Mouse (Mus musculus) liver, postnatal 0 days (tissue): ENCODE data around the gene Mkrn2os.

ENCODE experiments used
- CTCF ChIP-seq: sonication (generic); IDR thresholded peaks from 2 replicates; pipeline ENCODE4 v1.5.1; 2016; ENCODE audit warnings: antibody characterized with exemption, low read depth
- EP300 ChIP-seq: IDR thresholded peaks from 2 replicates; pipeline ENCODE4 v1.6.1; 2016; ENCODE audit warnings: antibody characterized with exemption, low read depth, mild to moderate bottlenecking

DNA sequence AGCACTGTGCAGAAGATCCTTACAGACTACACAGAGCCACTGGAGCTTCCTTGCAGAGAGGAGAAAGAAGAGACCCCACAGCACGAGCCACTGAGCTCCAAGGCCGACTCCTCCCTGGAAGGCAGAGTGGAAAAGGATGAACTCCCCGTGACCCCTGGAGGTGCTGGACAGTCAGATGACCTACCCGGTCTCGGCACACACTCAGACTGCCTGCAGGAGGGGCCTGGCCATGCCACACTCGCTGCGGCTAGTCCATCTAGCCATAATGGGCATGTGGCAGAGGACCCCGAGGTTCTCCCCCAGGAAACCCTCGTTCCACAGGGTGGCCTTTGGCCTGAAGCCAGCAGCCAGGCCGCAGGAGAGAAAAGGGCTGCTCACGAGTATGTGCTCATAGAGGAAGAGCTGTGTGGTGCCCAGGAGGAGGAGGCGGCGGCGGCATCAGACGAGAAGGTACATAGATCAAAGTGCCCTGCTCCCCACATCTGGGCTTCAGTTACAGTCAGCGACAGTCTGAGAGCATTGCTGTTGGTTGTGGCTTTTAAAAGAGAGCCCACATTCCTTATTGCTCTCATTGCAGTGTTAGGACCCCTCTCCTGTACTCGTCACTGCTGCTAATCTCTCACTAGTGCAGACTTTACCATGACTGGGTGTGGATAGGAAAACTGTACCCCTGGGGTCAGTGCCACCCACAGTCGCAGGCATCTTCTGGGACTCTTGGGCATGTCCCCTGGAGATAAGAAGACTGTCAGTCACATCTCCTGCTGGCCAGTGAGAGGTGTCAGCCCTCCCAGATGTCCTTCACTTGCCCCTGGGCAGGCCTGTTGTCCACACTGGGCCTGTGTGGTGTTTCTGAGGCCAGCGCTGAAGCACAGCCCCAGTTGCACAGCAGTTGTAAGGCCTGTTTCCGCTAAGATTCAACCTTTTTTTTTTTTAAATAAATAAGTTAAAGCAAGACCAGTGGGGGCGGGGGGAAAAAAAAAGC is 32.4 kb downstream of the Mkrn2os start:
- TF ChIP-seq CTCF (no peak), EP300 (no peak)
